ENCODE assay signal across 20 mouse cellular contexts in genomic region chr9:77924199-77924598, GRCm38 (mm10). TPM values are rescaled to one million over a fixed set of nuclear protein-coding genes. Genes with fewer than 3 reads are reported as not detected.
DNase-seq lines count a peak whose midpoint lies in the region; ATAC-seq and TF ChIP-seq lines count a peak whose summit lies in the region.
"Had no signal": no experiment of that assay in that cellular context is flagged by ENCODE, and none has a peak within 500 bp of the region (broad histone marks: within the 10 kb centered on the region; RNA-seq: fewer than 3 reads in every experiment).

No protein-coding gene starts in this region.

- H3K4me2 ChIP-seq in forebrain, embryonic 15.5 days (replicated peaks) = no peak overlapping the region
- H3K4me2 ChIP-seq in embryonic facial prominence, embryonic 13.5 days = no peak overlapping the region
- no peak overlapping the region for H3K4me2 ChIP-seq in hindbrain, embryonic 11.5 days (replicated peaks; ENCODE audit: low read depth, low read length)
- H3K4me2 ChIP-seq: embryonic facial prominence, embryonic 15.5 days; limb, embryonic 13.5 days; liver, embryonic 12.5 days; midbrain, embryonic 15.5 days; neural tube, embryonic 13.5 days had no signal

- peak overlapping the region; percentile 25; the same call in 1 of the 2 replicates for H3K27ac ChIP-seq in forebrain, embryonic 10.5 days
- H3K27ac ChIP-seq in forebrain, embryonic 15.5 days (replicated peaks) = no peak overlapping the region
- no peak overlapping the region for H3K27ac ChIP-seq in kidney, adult 2 months (ENCODE audit: insufficient read depth, low read depth, low read length)
- H3K27ac ChIP-seq in embryonic facial prominence, embryonic 13.5 days = peak overlapping the region; percentile 71
- no peak overlapping the region for H3K27ac ChIP-seq in hindbrain, embryonic 11.5 days (ENCODE audit: low read depth, low read length)
- H3K27ac ChIP-seq: embryonic facial prominence, embryonic 15.5 days; gastrocnemius, adult 2 months; hindbrain, embryonic 10.5 days; limb, embryonic 13.5 days; liver, embryonic 12.5 days; midbrain, embryonic 15.5 days; neural tube, embryonic 13.5 days had no signal

- H3K4me1 ChIP-seq in forebrain, embryonic 10.5 days = peaks cover 75% of the 10 kb centered on the region
- H3K4me1 ChIP-seq in forebrain, embryonic 15.5 days = peaks cover 28% of the 10 kb centered on the region
- peaks cover 21% of the 10 kb centered on the region; the same call in 1 of the 2 replicates for H3K4me1 ChIP-seq in kidney, adult 2 months (ENCODE audit: control insufficient read depth, insufficient read depth, low read length)
- peaks cover 89% of the 10 kb centered on the region for H3K4me1 ChIP-seq in embryonic facial prominence, embryonic 13.5 days
- H3K4me1 ChIP-seq in hindbrain, embryonic 11.5 days (replicated peaks; ENCODE audit: control insufficient read depth, insufficient read depth, low read length) = 0 out of 2 replicates have a peak, but pooled peaks cover 2% of the 10 kb centered on the region

- 85% methylated on average over 11 of the region's 11 CpGs for WGBS in forebrain, embryonic 10.5 days
- WGBS in forebrain, embryonic 15.5 days = 84% methylated on average over 11 of the region's 11 CpGs
- WGBS in kidney, adult 2 months = 53% methylated on average over 11 of the region's 11 CpGs
- 58% methylated on average over 11 of the region's 11 CpGs for WGBS in embryonic facial prominence, embryonic 13.5 days
- 73% methylated on average over 11 of the region's 11 CpGs for WGBS in hindbrain, embryonic 11.5 days

- H3K27me3 ChIP-seq in forebrain, embryonic 10.5 days (ENCODE audit: poor library complexity, severe bottlenecking) = no peaks in the 10 kb centered on the region
- H3K27me3 ChIP-seq in forebrain, embryonic 15.5 days = no peaks in the 10 kb centered on the region
- H3K27me3 ChIP-seq in kidney, adult 2 months (replicated peaks; ENCODE audit: control insufficient read depth, insufficient read depth, low read length) = no peaks in the 10 kb centered on the region
- no peaks in the 10 kb centered on the region for H3K27me3 ChIP-seq in embryonic facial prominence, embryonic 13.5 days
- no peaks in the 10 kb centered on the region for H3K27me3 ChIP-seq in hindbrain, embryonic 11.5 days (ENCODE audit: control insufficient read depth, insufficient read depth, low read length)
- H3K27me3 ChIP-seq: embryonic facial prominence, embryonic 15.5 days; limb, embryonic 13.5 days; liver, embryonic 12.5 days; midbrain, embryonic 15.5 days; neural tube, embryonic 13.5 days had no signal

- H3K36me3 ChIP-seq in forebrain, embryonic 10.5 days (replicated peaks) = peaks cover 15% of the 10 kb centered on the region
- H3K36me3 ChIP-seq in forebrain, embryonic 15.5 days = no peaks in the 10 kb centered on the region
- no peaks in the 10 kb centered on the region for H3K36me3 ChIP-seq in kidney, adult 2 months (ENCODE audit: control insufficient read depth, insufficient read depth, low read length)
- no peaks in the 10 kb centered on the region for H3K36me3 ChIP-seq in embryonic facial prominence, embryonic 13.5 days
- H3K36me3 ChIP-seq in hindbrain, embryonic 11.5 days (ENCODE audit: control insufficient read depth, insufficient read depth, low read length) = no peaks in the 10 kb centered on the region
- H3K36me3 ChIP-seq: embryonic facial prominence, embryonic 15.5 days; limb, embryonic 13.5 days; midbrain, embryonic 15.5 days; neural tube, embryonic 13.5 days had no signal

- H3K4me3 ChIP-seq in forebrain, embryonic 10.5 days = no peak overlapping the region
- H3K4me3 ChIP-seq in forebrain, embryonic 15.5 days = no peak overlapping the region
- no peak overlapping the region for H3K4me3 ChIP-seq in kidney, adult 2 months (ENCODE audit: insufficient read depth, low read depth, low read length)
- no peak overlapping the region for H3K4me3 ChIP-seq in embryonic facial prominence, embryonic 13.5 days
- no peak overlapping the region for H3K4me3 ChIP-seq in hindbrain, embryonic 11.5 days (ENCODE audit: low read depth, low read length)
- H3K4me3 ChIP-seq: embryonic facial prominence, embryonic 15.5 days; gastrocnemius, adult 2 months; hindbrain, embryonic 10.5 days; limb, embryonic 13.5 days; liver, embryonic 12.5 days; midbrain, embryonic 15.5 days; myocyte; neural tube, embryonic 13.5 days had no signal

- no peak for ATAC-seq in forebrain, embryonic 15.5 days (replicated peaks)
- ATAC-seq in embryonic facial prominence, embryonic 13.5 days (ENCODE audit: insufficient number of reproducible peaks, insufficient read depth, low FRiP score, low TSS enrichment, low read depth) = no peak
- peak; percentile 11; the same call in 1 of the 2 replicates for ATAC-seq in megakaryocyte, adult 5-6 weeks (ENCODE audit: poor library complexity, severe bottlenecking)
- ATAC-seq in hindbrain, embryonic 11.5 days (ENCODE audit: low FRiP score) = no peak
- ATAC-seq: liver, embryonic 12.5 days; midbrain, embryonic 15.5 days had no signal

- TF ChIP-seq POLR2A in kidney, adult 2 months (IDR thresholded peaks at IDR 0.05; ENCODE audit: low read depth, low read length) = no peak

- no peak for DNase-seq in forebrain, embryonic 10.5 days (ENCODE audit: extremely low spot score, low spot score)
- DNase-seq in kidney, adult 2 months = peak; percentile 26
- no peak for DNase-seq in kidney, postnatal 10 days
- no peak for DNase-seq in hindbrain, embryonic 11.5 days (ENCODE audit: low spot score)
- DNase-seq: adrenal gland, postnatal 25 days; cerebellum, adult 9-10 months; gastrocnemius, adult 2 months; lung, adult 2 months; lung, postnatal 36 days; thymus, postnatal 14 days had no signal

- H3K9ac ChIP-seq in forebrain, embryonic 15.5 days (replicated peaks) = no peak overlapping the region
- no peak overlapping the region for H3K9ac ChIP-seq in embryonic facial prominence, embryonic 13.5 days
- H3K9ac ChIP-seq in hindbrain, embryonic 11.5 days (ENCODE audit: low read depth, low read length) = no peak overlapping the region
- H3K9ac ChIP-seq: embryonic facial prominence, embryonic 15.5 days; limb, embryonic 13.5 days; liver, embryonic 12.5 days; midbrain, embryonic 15.5 days; neural tube, embryonic 13.5 days had no signal

- no peak for TF ChIP-seq CTCF in kidney, adult 2 months (conservative IDR thresholded peaks at IDR 0.05; ENCODE audit: insufficient read depth, insufficient read length, low read depth, low read length)

- no peaks in the 10 kb centered on the region for H3K9me3 ChIP-seq in forebrain, embryonic 10.5 days
- no peaks in the 10 kb centered on the region for H3K9me3 ChIP-seq in forebrain, embryonic 15.5 days
- no peaks in the 10 kb centered on the region for H3K9me3 ChIP-seq in embryonic facial prominence, embryonic 13.5 days
- H3K9me3 ChIP-seq in hindbrain, embryonic 11.5 days (ENCODE audit: control insufficient read depth, low read length) = no peaks in the 10 kb centered on the region
- H3K9me3 ChIP-seq: embryonic facial prominence, embryonic 15.5 days; hindbrain, embryonic 10.5 days; limb, embryonic 13.5 days; liver, embryonic 12.5 days; midbrain, embryonic 15.5 days; neural tube, embryonic 13.5 days had no signal

RNA-seq across cellular contexts. Expression of gene Elovl5, which starts 7.0 kb away (rescaled TPM):
- polyA plus RNA-seq in forebrain, embryonic 10.5 days (2016; fragmentation: Nextera tagmentation; extraction: Ambion mirVana) = 102 and 106 TPM in 2 replicates
- polyA plus RNA-seq in forebrain, embryonic 15.5 days (2015; fragmentation: Nextera tagmentation; extraction: Ambion mirVana) = 60.4 and 66.3 TPM in 2 replicates
- polyA plus RNA-seq in kidney, adult 2 months (2012; rRNA removed) = 67.2 and 70.0 TPM in 2 replicates
- 65.4 and 78.8 TPM in 2 replicates for polyA plus RNA-seq in embryonic facial prominence, embryonic 13.5 days (2015; fragmentation: Nextera tagmentation; extraction: Ambion mirVana)
- total RNA-seq in megakaryocyte, adult 5-6 weeks (2015) = 45.0 and 49.3 TPM in 2 replicates
- total RNA-seq in megakaryocyte, adult 5-6 weeks (2017) = 52.0 and 52.8 TPM in 2 replicates
- 85.1 and 91.5 TPM in 2 replicates for polyA plus RNA-seq in hindbrain, embryonic 11.5 days (2014; fragmentation: Nextera tagmentation; extraction: Ambion mirVana)

Comparison
In these comparisons a context has a peak if more than half of its experiments do, and no peak if none do; other contexts are left out.
1. H3K27ac ChIP-seq: peak in forebrain, embryonic 10.5 days (single experiment) and embryonic facial prominence, embryonic 13.5 days (single experiment); none in forebrain, embryonic 15.5 days (single experiment), kidney, adult 2 months (single experiment) and hindbrain, embryonic 11.5 days (single experiment).